Mouse (Mus musculus) brain, embryonic 14.5 days (tissue): ENCODE data around the gene Rreb1. TPM values are rescaled to one million over a fixed set of nuclear protein-coding genes. Genes with fewer than 3 reads are reported as not detected.

ENCODE experiments used
- DNase-seq: peaks from one replicate; pipeline ENCODE4 v3.0.0-alpha.2; 2011; ENCODE audit warnings: low read depth
- CTCF ChIP-seq: fragments of 200-500 bp; IDR thresholded peaks from 2 replicates; pipeline ENCODE4 v1.5.1; 2012; ENCODE audit warnings: inconsistent platforms, mild to moderate bottlenecking, moderate library complexity, borderline replicate concordance; ENCODE audit not compliant: insufficient read depth, insufficient read length; ENCODE audit errors: extremely low read depth
- POLR2A ChIP-seq: fragments of 200-500 bp; IDR thresholded peaks from 2 replicates; pipeline ENCODE4 v1.6.1; 2012; ENCODE audit warnings: mild to moderate bottlenecking, inconsistent platforms, borderline replicate concordance; ENCODE audit not compliant: poor library complexity, insufficient read depth, insufficient read length, severe bottlenecking; ENCODE audit errors: extremely low read depth
- polyA plus RNA-seq: library from polyadenylated mRNA; depleted of rRNA; stranded (reverse); fragments of >200 nt; gene quantifications from 2 replicates; pipeline ENCODE4 v1.2.3, GENCODE M21; 2012

Gene Rreb1
- polyA plus RNA-seq, 1 experiment: 8.0 TPM

DNA sequence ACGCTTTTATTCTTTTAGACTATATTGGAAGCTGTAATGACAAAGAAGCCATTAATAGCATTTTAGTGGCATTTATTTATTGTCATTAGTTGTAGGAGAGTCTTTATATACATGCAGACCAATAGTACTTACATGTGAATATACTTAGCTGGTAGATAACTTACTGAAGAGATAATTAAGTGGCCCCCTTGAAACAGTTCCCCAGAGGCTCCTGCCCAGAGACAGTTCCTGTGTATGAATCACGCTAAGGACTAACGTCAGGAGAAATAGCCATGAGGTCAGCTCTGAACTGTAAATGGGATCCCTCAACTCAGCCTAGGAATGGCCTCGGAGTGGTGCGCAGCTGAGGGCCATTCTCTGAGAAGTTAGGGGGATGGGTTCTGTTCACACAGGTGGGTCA lies 73.4 kb downstream of the Rreb1 start:
- DNase-seq: no peak
- no peak for TF ChIP-seq CTCF
- no peak for TF ChIP-seq POLR2A

DNA sequence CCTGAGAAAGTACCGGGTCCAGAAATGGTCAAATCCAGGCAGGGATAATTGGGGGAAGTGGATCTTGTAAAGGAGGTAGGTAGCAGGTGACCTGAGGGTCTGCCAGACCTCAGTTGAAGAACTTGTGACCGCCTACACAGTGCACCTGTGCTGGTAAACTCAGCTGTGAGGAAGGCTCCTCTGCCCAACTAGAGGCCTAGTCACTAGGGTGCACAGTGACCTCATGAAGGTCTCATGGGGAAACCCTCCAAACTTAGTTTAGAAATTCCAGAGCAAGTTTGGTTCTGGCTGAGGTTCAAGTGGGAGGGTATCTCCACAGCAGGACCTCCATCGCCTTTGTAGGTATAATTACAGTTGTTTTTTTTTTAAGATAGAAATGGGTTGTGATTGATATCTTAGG lies 74.7 kb downstream of the Rreb1 start:
- no peak for TF ChIP-seq CTCF
- TF ChIP-seq POLR2A: no peak
- DNase-seq: no peak

DNA sequence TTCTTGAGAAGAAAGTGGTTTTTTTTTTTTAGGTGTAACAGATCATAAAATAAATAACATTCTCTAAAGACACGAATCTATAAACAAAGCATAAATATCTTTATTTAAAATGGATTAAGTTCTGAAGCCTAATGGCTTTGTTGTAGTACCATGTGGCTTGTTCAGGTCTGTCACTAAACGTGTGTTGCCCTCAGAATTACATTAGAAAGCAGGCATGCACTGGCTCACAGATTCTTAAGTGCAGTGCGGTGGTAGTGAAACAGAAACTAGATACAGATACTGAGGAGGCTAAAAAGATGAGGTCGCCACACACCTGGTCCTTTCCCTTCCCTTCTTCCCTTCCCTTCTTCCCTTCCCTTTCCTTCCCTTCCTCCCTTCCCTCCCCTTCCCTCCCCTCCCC lies 75.2 kb downstream of the Rreb1 start:
- TF ChIP-seq CTCF (no peak), POLR2A (no peak)

DNA sequence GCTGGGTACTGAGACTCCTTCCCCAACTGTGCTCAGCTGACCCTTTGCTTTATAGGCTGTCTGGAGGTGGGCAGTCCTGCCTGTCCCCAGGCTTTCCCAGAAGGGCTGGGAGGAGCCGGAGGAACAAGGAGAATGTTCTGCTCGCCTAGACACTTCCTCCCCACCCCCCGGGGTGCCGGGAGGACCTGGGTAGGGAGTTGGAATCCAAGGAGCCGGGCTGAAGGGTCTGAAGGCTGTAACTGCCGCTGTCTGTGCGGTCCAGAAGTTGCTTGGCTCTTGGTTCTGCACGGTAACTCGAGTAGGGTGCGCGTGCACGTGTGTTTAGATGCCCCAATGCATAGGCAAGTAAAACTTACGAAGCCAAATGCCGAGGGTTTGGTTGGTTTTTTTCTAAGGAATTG lies 75.8 kb downstream of the Rreb1 start:
- DNase-seq: peak; percentile 31

More for the DNA sequence above, 75.2 kb downstream of the Rreb1 start:
- DNase-seq: no peak

DNA sequence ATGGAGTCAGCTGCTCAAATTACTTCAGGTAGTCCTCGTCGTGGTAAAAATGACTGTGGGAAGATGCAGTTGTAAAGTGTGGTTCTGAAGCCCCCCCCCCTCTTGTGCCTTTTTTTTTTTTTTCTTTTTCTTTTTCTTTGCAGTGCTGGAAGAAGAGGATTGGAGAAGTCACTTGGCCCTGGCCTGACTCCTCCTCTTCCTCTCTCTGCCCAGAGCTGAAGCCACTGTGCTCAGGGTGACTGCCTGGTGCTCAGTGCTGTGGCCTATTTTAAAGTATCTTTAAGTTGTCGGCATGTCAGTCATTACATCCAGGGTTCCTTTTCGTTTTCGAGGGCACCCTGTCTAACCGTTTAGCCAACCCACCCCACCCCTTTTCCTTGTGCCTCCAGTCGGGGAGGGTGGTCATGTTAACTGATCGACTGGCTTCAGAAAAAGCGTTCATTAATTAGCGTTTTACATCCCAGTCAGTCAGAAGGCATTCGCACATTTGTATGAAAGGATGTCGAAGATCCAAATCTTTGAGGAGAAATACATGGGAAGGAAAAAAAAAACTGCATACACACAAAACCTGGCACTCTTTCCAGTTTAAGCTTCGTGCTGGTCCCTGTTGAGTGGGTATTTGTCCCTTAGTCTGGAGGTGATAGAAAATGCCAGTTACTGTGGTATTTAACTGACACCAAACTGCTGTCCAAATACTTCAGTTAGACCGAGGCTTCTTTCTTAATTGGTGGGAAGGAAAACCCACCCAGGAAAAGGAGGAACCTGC lies 76.4 kb downstream of the Rreb1 start:
- TF ChIP-seq CTCF (no peak), POLR2A (no peak)
- peak; percentile 12 for DNase-seq

More for the DNA sequence above, 75.8 kb downstream of the Rreb1 start:
- TF ChIP-seq CTCF: no peak
- TF ChIP-seq POLR2A: no peak

DNA sequence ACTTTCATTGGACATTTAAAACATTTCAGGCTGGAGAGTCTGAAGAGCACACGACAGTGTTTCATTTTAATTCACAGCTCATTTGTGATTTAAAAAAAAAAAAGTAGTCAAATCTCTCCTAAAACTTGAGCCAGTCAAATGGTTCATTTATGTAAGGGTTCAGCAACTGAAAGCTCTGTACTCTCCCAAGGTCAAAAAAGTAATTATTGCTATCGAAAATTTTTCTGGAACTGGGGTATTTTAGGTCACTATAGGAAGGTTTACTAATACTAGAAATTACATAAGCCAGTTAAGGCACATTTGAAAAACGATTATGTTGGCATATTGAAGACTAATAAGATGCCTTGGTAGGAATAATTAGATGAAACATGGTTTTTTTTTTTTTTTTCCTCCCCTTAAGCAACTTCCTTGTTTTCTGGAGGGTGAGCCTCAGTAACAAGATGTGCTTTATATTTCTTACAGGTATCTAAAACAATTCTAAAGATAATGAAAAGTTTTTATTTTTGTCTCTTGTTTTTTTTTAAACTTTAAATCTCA lies 77.1 kb downstream of the Rreb1 start:
- TF ChIP-seq POLR2A: no peak
- no peak for TF ChIP-seq CTCF

DNA sequence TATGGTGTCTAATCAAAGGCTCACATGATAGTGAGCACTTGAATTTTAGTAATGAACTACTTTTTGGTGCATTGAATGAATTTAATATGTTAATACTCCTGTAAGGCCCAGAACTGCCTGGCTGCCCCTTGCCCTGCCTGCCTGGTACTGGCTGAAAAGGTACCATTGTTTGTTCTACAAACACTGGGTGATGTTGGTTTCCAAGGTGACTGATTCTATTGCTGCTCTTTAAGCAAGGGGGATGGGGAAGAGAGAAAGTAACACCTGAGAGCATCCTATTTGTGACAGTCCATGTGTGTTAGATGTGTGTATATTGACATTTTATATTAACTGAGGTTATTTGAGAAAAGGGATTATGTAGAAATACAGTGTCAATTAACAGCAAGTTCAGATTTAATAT lies 77.6 kb downstream of the Rreb1 start:
- DNase-seq: no peak
- TF ChIP-seq CTCF (no peak), POLR2A (no peak)

More for the DNA sequence above, 77.1 kb downstream of the Rreb1 start:
- DNase-seq: no peak

DNA sequence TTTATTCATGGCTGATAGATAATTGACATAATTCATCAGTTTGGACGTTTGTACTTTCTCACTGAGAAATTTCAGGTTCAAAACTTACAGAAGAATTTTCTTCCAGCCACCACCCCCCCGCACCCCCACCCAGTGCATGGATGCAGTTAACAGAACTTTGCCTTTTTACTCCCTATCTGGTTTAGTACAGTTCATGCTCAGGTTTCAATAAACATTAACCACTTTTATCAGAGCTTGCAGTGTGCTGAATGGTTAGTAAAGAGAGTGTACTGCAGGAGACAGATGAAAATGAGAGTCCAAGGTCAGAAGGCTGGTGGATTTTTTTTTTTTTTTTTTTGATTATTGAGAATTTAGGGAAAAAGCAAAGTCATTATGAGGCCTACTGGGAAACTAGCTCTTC lies 78.3 kb downstream of the Rreb1 start:
- TF ChIP-seq CTCF: no peak
- no peak for TF ChIP-seq POLR2A
- DNase-seq: no peak

DNA sequence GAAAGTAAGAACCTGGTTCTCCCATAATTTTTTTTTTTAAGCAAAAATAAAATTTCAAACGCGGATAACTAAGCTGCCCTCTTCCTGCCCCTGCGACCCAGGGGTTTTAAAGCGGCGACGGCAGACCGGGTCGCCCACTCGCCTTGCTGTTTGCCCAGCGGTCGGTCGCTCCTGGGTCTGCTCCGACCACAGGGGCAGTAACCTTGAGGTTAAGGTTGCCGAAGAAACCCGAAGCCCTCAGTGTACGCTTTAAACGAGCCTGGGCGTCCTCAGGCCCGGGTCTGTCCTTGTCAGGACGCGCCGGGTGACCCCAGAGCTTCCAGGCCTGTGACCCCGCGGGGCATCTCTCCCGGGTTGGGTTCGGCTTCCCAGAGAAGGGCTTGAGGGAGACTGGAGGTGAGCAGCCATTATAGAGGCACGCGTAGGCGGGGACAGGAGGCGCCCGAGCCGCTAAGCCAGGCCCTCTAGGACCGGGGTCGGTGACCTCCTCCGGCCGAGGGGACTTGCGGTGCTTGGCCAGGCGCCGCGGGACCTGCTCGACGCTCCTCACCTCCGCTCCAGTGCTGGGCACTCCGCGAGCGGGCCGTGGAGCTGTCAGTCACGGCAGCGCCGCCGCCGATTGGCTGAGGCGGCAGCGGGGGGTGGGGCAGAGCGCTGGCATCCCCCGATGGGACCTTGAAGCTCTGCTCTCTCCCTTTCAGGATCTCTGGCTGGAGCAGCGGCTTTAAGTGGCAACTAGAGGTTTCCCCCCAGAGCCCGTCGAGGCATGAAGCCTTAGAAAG lies 79.3 kb downstream of the Rreb1 start:
- TF ChIP-seq CTCF (no peak), POLR2A (peak; percentile 19; the same call in 1 of the 2 replicates)
- peak; percentile 96 for DNase-seq

DNA sequence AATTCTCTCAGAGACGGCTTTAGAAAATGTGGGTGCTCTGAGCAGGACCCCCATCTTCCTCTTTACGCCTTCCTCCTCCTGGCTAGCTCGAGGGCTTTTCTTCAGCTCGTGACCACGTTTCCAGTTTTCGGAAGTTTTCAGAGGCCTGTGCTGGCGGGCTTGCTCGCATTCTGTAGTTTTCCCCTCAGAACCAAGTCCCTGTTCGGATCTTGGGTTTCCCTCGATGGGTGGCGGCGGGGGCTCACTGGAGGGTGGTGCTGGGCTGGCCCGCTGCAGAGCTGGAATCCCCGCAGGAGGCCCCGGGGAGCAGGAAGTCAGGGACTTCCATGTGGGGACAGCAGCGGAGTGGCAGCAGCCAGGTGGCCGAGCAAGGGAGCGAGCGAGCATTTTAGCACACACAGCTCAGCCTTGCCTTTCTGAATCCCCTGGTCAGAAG lies 79.9 kb downstream of the Rreb1 start:
- no peak for DNase-seq
- TF ChIP-seq POLR2A (no peak), CTCF (no peak)

DNA sequence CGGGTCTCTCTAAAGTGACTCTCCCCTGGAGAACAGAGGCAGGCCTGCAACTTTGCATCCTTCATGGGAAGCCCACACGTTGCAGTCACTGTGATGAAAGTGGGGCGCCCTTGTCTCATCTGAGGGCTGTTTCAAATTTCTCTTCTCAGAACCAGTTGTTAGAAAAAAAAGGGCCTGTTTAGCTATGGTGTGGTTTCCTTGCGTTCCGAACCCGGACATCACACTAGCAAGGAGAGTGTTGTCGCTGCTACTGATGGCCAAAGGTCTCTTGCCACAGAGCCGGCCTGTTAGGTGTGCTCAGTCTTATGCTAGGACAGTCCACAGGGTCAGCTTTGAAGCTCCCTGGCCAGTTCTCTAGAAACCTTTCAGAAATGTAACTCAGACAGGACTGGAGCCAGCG lies 80.3 kb downstream of the Rreb1 start:
- DNase-seq: peak; percentile 11
- no peak for TF ChIP-seq POLR2A
- no peak for TF ChIP-seq CTCF
